12 mouse cellular contexts compared by ENCODE assay signal in the genomic region with DNA sequence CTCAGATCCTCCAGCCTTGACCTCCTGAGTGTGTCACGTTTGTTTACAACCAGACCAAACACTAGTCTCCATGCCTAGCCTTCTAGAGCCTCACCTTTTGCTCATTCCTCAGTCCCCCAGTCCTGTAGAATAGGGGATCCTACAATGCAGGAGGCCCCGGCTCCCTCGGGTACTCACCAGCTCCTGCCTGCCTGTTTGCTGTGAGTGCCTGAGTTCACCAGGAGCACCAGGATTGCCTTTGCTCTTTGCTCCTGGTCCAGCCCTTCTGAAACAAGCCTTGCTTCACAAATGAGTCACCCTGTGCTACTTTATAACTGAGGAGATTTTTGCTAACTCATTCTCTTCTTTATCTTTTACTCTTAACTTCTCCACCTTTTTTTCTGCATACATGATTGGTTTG. TPM values are rescaled to one million over a fixed set of nuclear protein-coding genes. Genes with fewer than 3 reads are reported as not detected.
DNase-seq lines count a peak whose midpoint lies in the region; ATAC-seq and TF ChIP-seq lines count a peak whose summit lies in the region.
"Had no signal": no experiment of that assay in that cellular context is flagged by ENCODE, and none has a peak within 500 bp of the region (broad histone marks: within the 10 kb centered on the region; RNA-seq: fewer than 3 reads in every experiment).

No protein-coding gene starts in this region.

- no peaks in the 10 kb centered on the region for H3K9me3 ChIP-seq in MEL (replicated peaks; ENCODE audit: insufficient read depth, low read length)
- no peaks in the 10 kb centered on the region for H3K9me3 ChIP-seq in kidney, embryonic 15.5 days (replicated peaks)
- no peaks in the 10 kb centered on the region for H3K9me3 ChIP-seq in liver, postnatal 0 days (ENCODE audit: low read length)
- H3K9me3 ChIP-seq: forebrain, embryonic 12.5 days; hindbrain, embryonic 12.5 days had no signal

- H3K36me3 ChIP-seq in MEL (ENCODE audit: control insufficient read depth in 1 of 2, insufficient read depth in 2 of 2, low read length in 2 of 2) = peaks cover 0 to 26% of the 10 kb centered on the region in 2 experiments; a peak in 3 of 4 replicates
- no peaks in the 10 kb centered on the region for H3K36me3 ChIP-seq in kidney, embryonic 15.5 days
- 0 out of 2 replicates have a peak, but pooled peaks cover 4% of the 10 kb centered on the region for H3K36me3 ChIP-seq in liver, postnatal 0 days (replicated peaks; ENCODE audit: insufficient read depth, low read length)
- H3K36me3 ChIP-seq: forebrain, embryonic 12.5 days had no signal

- no peak for ATAC-seq in kidney, embryonic 15.5 days (replicated peaks; ENCODE audit: low FRiP score)
- peak; percentile 74 for ATAC-seq in liver, postnatal 0 days

- H3K4me2 ChIP-seq in kidney, embryonic 15.5 days = no peak overlapping the region
- peak overlapping the region; percentile 43 for H3K4me2 ChIP-seq in liver, postnatal 0 days (ENCODE audit: low read depth, low read length)
- H3K4me2 ChIP-seq: forebrain, embryonic 12.5 days; hindbrain, embryonic 12.5 days had no signal

- no peak for TF ChIP-seq RAD21 in MEL (IDR thresholded peaks at IDR 0.05; ENCODE audit: low read depth, low read length)

- peak in 1 of 2 experiments; percentile 37; a peak in 1 of 4 replicates for TF ChIP-seq EP300 in MEL (IDR thresholded peaks at IDR 0.05; ENCODE audit: low read depth in 1 of 2, low read length in 2 of 2)
- peak; percentile 18; the same call in 1 of the 2 replicates for TF ChIP-seq EP300 in liver, postnatal 0 days (IDR thresholded peaks at IDR 0.05; ENCODE audit: low read depth)

- peaks cover 9 to 19% of the 10 kb centered on the region in 2 experiments for H3K4me1 ChIP-seq in MEL (ENCODE audit: control insufficient read depth in 1 of 2, insufficient read depth in 2 of 2, low read length in 2 of 2)
- H3K4me1 ChIP-seq in kidney, embryonic 15.5 days = peaks cover 15% of the 10 kb centered on the region; the same call in 1 of the 2 replicates
- peaks cover 10% of the 10 kb centered on the region; the same call in 1 of the 2 replicates for H3K4me1 ChIP-seq in liver, postnatal 0 days (ENCODE audit: insufficient read depth)
- H3K4me1 ChIP-seq: forebrain, embryonic 12.5 days; hindbrain, embryonic 12.5 days had no signal

- H3K4me3 ChIP-seq in MEL (ENCODE audit: control insufficient read depth in 1 of 2, insufficient read depth in 1 of 2, low read depth in 2 of 2, low read length in 2 of 2) = no peak overlapping the region
- H3K4me3 ChIP-seq in kidney, embryonic 15.5 days (replicated peaks) = no peak overlapping the region
- H3K4me3 ChIP-seq in liver, postnatal 0 days (ENCODE audit: low read depth, low read length) = no peak overlapping the region
- H3K4me3 ChIP-seq: forebrain, embryonic 12.5 days; hindbrain, embryonic 12.5 days; left cerebral cortex, adult 2 months had no signal

- WGBS in kidney, embryonic 15.5 days = 67% methylated on average over 3 of the region's 3 CpGs
- WGBS in liver, postnatal 0 days (ENCODE audit: insufficient replicate concordance) = 50% methylated on average over 3 of the region's 3 CpGs

- no peaks in the 10 kb centered on the region for H3K27me3 ChIP-seq in MEL (ENCODE audit: control insufficient read depth in 1 of 2, insufficient read depth in 2 of 2, low read length in 2 of 2)
- H3K27me3 ChIP-seq in kidney, embryonic 15.5 days = no peaks in the 10 kb centered on the region
- H3K27me3 ChIP-seq in liver, postnatal 0 days (ENCODE audit: insufficient read depth, low read length) = no peaks in the 10 kb centered on the region
- H3K27me3 ChIP-seq: forebrain, embryonic 12.5 days; hindbrain, embryonic 12.5 days had no signal

- no peak for TF ChIP-seq CTCF in MEL (IDR thresholded peaks at IDR 0.05 in 2 of 3, conservative IDR thresholded peaks at IDR 0.05 in 1 of 3; ENCODE audit: control insufficient read depth in 1 of 3, insufficient read depth in 1 of 3, low read depth in 2 of 3, low read length in 3 of 3, poor library complexity in 1 of 3, severe bottlenecking in 1 of 3)
- TF ChIP-seq CTCF in liver, postnatal 0 days (IDR thresholded peaks at IDR 0.05; ENCODE audit: low read depth) = no peak

- peak; percentile 59 for DNase-seq in MEL (ENCODE audit: low read depth, low spot score)
- peak; percentile 51 for DNase-seq in adrenal gland, postnatal 10 days
- DNase-seq in liver, postnatal 0 days = peak; percentile 30
- DNase-seq in embryo, embryonic 9.5 days (ENCODE audit: extremely low spot score) = no peak
- DNase-seq in B cell, adult 2 months = no peak
- DNase-seq in left cerebral cortex, postnatal 10 days (ENCODE audit: extremely low spot score in 1 of 2, low spot score in 2 of 2) = no peak
- DNase-seq: heart, adult 18-20 months; lung, postnatal 10 days had no signal

- intact Hi-C loops in left cerebral cortex, postnatal 10 days (cut with DNase I) = no loop called here

- no peak for TF ChIP-seq POLR2A in MEL (IDR thresholded peaks at IDR 0.05; ENCODE audit: control insufficient read depth in 1 of 2, insufficient read depth in 1 of 2, low read depth in 1 of 2, low read length in 2 of 2, poor library complexity in 1 of 2)

- H3K9ac ChIP-seq in MEL (ENCODE audit: control insufficient read depth, low read depth, low read length, poor library complexity, severe bottlenecking) = no peak overlapping the region
- no peak overlapping the region for H3K9ac ChIP-seq in kidney, embryonic 15.5 days
- H3K9ac ChIP-seq in liver, postnatal 0 days (replicated peaks) = 0 out of 2 replicates have a peak overlapping the region, but pooled peaks have one; percentile 34
- H3K9ac ChIP-seq: forebrain, embryonic 12.5 days; hindbrain, embryonic 12.5 days had no signal

- H3K27ac ChIP-seq in MEL (ENCODE audit: control insufficient read depth, low read depth, low read length) = peak overlapping the region; percentile 39; the same call in 1 of the 2 replicates
- peak overlapping the region; percentile 41 for H3K27ac ChIP-seq in kidney, embryonic 15.5 days
- H3K27ac ChIP-seq in liver, postnatal 0 days (ENCODE audit: low read depth) = peak overlapping the region; percentile 89
- H3K27ac ChIP-seq: forebrain, embryonic 12.5 days; hindbrain, embryonic 12.5 days; left cerebral cortex, adult 2 months had no signal

- H3K79me2 ChIP-seq in MEL (ENCODE audit: control insufficient read depth, insufficient read depth, low read length, poor library complexity) = no peaks in the 10 kb centered on the region

TF ChIP-seq in MEL, 35 proteins besides CTCF, POLR2A, EP300 and RAD21:
- TF ChIP-seq POLR2AphosphoS2 (IDR thresholded peaks at IDR 0.05; ENCODE audit: low read length) = no peak
- 0 out of 2 replicates have a peak, but pooled peaks have one; percentile 6 for TF ChIP-seq GATA1 (IDR thresholded peaks at IDR 0.05; ENCODE audit: low read depth, low read length)

RNA-seq across cellular contexts. Expression of a gene that starts 8.2 kb away (rescaled TPM):
- 5.7 and 8.7 TPM in 2 replicates for total RNA-seq in MEL (2012; rRNA removed)
- 10 to 100 TPM in 1 of 2 experiments, not detected in 1; 12.8 TPM for polyA plus RNA-seq in MEL (2012; ENCODE audit: insufficient read depth in 1 of 2, insufficient read length in 2 of 2, low read depth in 1 of 2, low replicate concordance in 2 of 2, missing spikeins in 1 of 2)
- 10 to 100 TPM; 66.3 to 74.5 TPM for total RNA-seq in adrenal gland, postnatal 10 days (2021)
- 36.8 and 38.0 TPM in 2 replicates for polyA plus RNA-seq in kidney, embryonic 15.5 days (2015; fragmentation: Nextera tagmentation; extraction: Ambion mirVana)
- 23.5 and 24.8 TPM in 2 replicates for polyA plus RNA-seq in liver, postnatal 0 days (2015; fragmentation: Nextera tagmentation; extraction: Ambion mirVana)
- total RNA-seq in left cerebral cortex, postnatal 10 days (2021) = 10 to 100 TPM; 20.6 to 23.4 TPM

RNA-seq across cellular contexts. Expression of a gene that starts 8.2 kb away (rescaled TPM):
- 0.69 and 0.81 TPM in 2 replicates for total RNA-seq in MEL (2012; rRNA removed)
- 1 to 10 TPM in 1 of 2 experiments, not detected in 1; 1.3 TPM for polyA plus RNA-seq in MEL (2012; ENCODE audit: insufficient read depth in 1 of 2, insufficient read length in 2 of 2, low read depth in 1 of 2, low replicate concordance in 2 of 2, missing spikeins in 1 of 2)
- 1 to 10 TPM; 5.7 to 8.4 TPM for total RNA-seq in adrenal gland, postnatal 10 days (2021)
- 1.2 and 1.7 TPM in 2 replicates for polyA plus RNA-seq in kidney, embryonic 15.5 days (2015; fragmentation: Nextera tagmentation; extraction: Ambion mirVana)
- polyA plus RNA-seq in liver, postnatal 0 days (2015; fragmentation: Nextera tagmentation; extraction: Ambion mirVana) = 0.34 and 0.51 TPM in 2 replicates
- total RNA-seq in left cerebral cortex, postnatal 10 days (2021) = 1 to 10 TPM; 5.6 to 6.9 TPM

RNA-seq across cellular contexts. Expression of a gene that starts 16.3 kb away (rescaled TPM):
- 0.15 TPM in 1 of 2 replicates, not detected in the other for total RNA-seq in MEL (2012; rRNA removed)
- under 1 TPM in 1 of 2 experiments, not detected in 1; 0.10 TPM for polyA plus RNA-seq in MEL (2012; ENCODE audit: insufficient read depth in 1 of 2, insufficient read length in 2 of 2, low read depth in 1 of 2, low replicate concordance in 2 of 2, missing spikeins in 1 of 2)
- 10 to 100 TPM; 13.9 to 14.7 TPM for total RNA-seq in adrenal gland, postnatal 10 days (2021)
- 23.8 and 24.8 TPM in 2 replicates for polyA plus RNA-seq in kidney, embryonic 15.5 days (2015; fragmentation: Nextera tagmentation; extraction: Ambion mirVana)
- 13.3 and 13.9 TPM in 2 replicates for polyA plus RNA-seq in liver, postnatal 0 days (2015; fragmentation: Nextera tagmentation; extraction: Ambion mirVana)
- 10 to 100 TPM in 1 of 2 experiments, 1 to 10 TPM in 1; 8.4 to 10.7 TPM for total RNA-seq in left cerebral cortex, postnatal 10 days (2021)

RNA-seq across cellular contexts. Expression of a gene that starts 39.0 kb away (rescaled TPM):
- total RNA-seq in MEL (2012; rRNA removed) = 0.46 and 0.85 TPM in 2 replicates
- 1 to 10 TPM in 1 of 2 experiments, not detected in 1; 1.1 TPM for polyA plus RNA-seq in MEL (2012; ENCODE audit: insufficient read depth in 1 of 2, insufficient read length in 2 of 2, low read depth in 1 of 2, low replicate concordance in 2 of 2, missing spikeins in 1 of 2)
- 1 to 10 TPM; 1.7 to 4.3 TPM for total RNA-seq in adrenal gland, postnatal 10 days (2021)
- 3.7 and 4.2 TPM in 2 replicates for polyA plus RNA-seq in kidney, embryonic 15.5 days (2015; fragmentation: Nextera tagmentation; extraction: Ambion mirVana)
- polyA plus RNA-seq in liver, postnatal 0 days (2015; fragmentation: Nextera tagmentation; extraction: Ambion mirVana) = 0.15 and 0.31 TPM in 2 replicates
- 1 to 10 TPM; 9.6 TPM for total RNA-seq in left cerebral cortex, postnatal 10 days (2021)

RNA-seq across cellular contexts. Expression of a gene that starts 39.2 kb away (rescaled TPM):
- total RNA-seq in MEL (2012; rRNA removed) = 33.4 and 35.2 TPM in 2 replicates
- 10 to 100 TPM in 1 of 2 experiments, not detected in 1; 47.1 TPM for polyA plus RNA-seq in MEL (2012; ENCODE audit: insufficient read depth in 1 of 2, insufficient read length in 2 of 2, low read depth in 1 of 2, low replicate concordance in 2 of 2, missing spikeins in 1 of 2)
- 100 to 1,000 TPM; 100 to 114 TPM for total RNA-seq in adrenal gland, postnatal 10 days (2021)
- 50.2 and 53.3 TPM in 2 replicates for polyA plus RNA-seq in kidney, embryonic 15.5 days (2015; fragmentation: Nextera tagmentation; extraction: Ambion mirVana)
- 17.6 and 18.7 TPM in 2 replicates for polyA plus RNA-seq in liver, postnatal 0 days (2015; fragmentation: Nextera tagmentation; extraction: Ambion mirVana)
- 10 to 100 TPM; 21.8 to 22.4 TPM for total RNA-seq in left cerebral cortex, postnatal 10 days (2021)

Comparison
In these comparisons a context has a peak if more than half of its experiments do, and no peak if none do; other contexts are left out.
1. DNase-seq: peak in MEL (single experiment), adrenal gland, postnatal 10 days (single experiment) and liver, postnatal 0 days (single experiment); none in embryo, embryonic 9.5 days (single experiment), B cell, adult 2 months (0 of 2) and left cerebral cortex, postnatal 10 days (0 of 2).
2. H3K27ac ChIP-seq: peak in every context shown above with its lines; median percentile 89 in liver, postnatal 0 days; 41 in kidney, embryonic 15.5 days; 39 in MEL.